Mouse (Mus musculus) forebrain, postnatal 0 days (tissue): ENCODE measurements around the gene 2810408A11Rik. TPM values are rescaled to one million over a fixed set of nuclear protein-coding genes. Genes with fewer than 3 reads are reported as not detected.

Source experiments
- ATAC-seq: fragments of 200-750 bp; cut with Nextera tagmentation; 2 replicates; pipeline ENCODE4 v1.8.0; 2017; ENCODE audit warnings: mild to moderate bottlenecking, moderate library complexity
- DNase-seq: peaks from one replicate; pipeline ENCODE4 v3.0.0-alpha.2; 2015
- H3K27ac ChIP-seq: fragments of 300-500 bp; sonication (generic); 2 replicates; pipeline ENCODE4 v1.5.1; 2014; ENCODE audit warnings: low read depth, mild to moderate bottlenecking, antibody characterized with exemption, low read length, moderate library complexity, mixed read lengths
- H3K27me3 ChIP-seq: fragments of 300-500 bp; sonication (generic); 2 replicates; pipeline ENCODE4 v1.6.1; 2014; ENCODE audit warnings: mild to moderate bottlenecking, low read length, mixed read lengths; ENCODE audit not compliant: insufficient read depth
- H3K36me3 ChIP-seq: fragments of 300-500 bp; sonication (generic); 2 replicates; pipeline ENCODE4 v1.6.1; 2014; ENCODE audit warnings: mild to moderate bottlenecking, moderate library complexity; ENCODE audit not compliant: insufficient read depth
- H3K4me1 ChIP-seq: fragments of 300-500 bp; sonication (generic); 2 replicates; pipeline ENCODE4 v1.6.1; 2014; ENCODE audit warnings: antibody characterized with exemption; ENCODE audit not compliant: insufficient read depth
- H3K4me2 ChIP-seq: fragments of 300-500 bp; sonication (generic); 2 replicates; pipeline ENCODE4 v1.6.1; 2014; ENCODE audit warnings: low read depth, mild to moderate bottlenecking, moderate library complexity
- H3K4me3 ChIP-seq: fragments of 300-500 bp; sonication (generic); 2 replicates; pipeline ENCODE4 v1.5.1; 2014; ENCODE audit warnings: low read depth, low read length, mixed read lengths
- H3K9ac ChIP-seq: fragments of 300-500 bp; sonication (generic); 2 replicates; pipeline ENCODE4 v1.6.1; 2014; ENCODE audit warnings: mild to moderate bottlenecking
- H3K9me3 ChIP-seq: fragments of 300-500 bp; sonication (generic); 2 replicates; pipeline ENCODE4 v1.6.1; 2016; ENCODE audit warnings: low read length
- CTCF ChIP-seq: sonication (generic); IDR thresholded peaks from 2 replicates; pipeline ENCODE4 v1.5.1; 2016; ENCODE audit warnings: antibody characterized with exemption, control low read depth, low read depth
- WGBS: fragments of 180-500 bp; shearing (Covaris S2); extraction: QIAGEN DNeasy Blood & Tissue Kit; methylation state at CpG from one replicate; pipeline ENCODE4 v1.1.7; 2014; 5-methylcytosine and 5-hydroxymethylcytosine counted together
- polyA plus RNA-seq: library from polyadenylated mRNA; unstranded; fragments of >200 nt; fragmentation: Nextera tagmentation; extraction: Ambion mirVana; gene quantifications from 2 replicates; pipeline ENCODE4 v1.2.1, GENCODE M21; 2015
- total RNA-seq: library from RNA; depleted of rRNA; stranded (reverse); fragments of >200 nt; gene quantifications from 2 replicates; pipeline ENCODE4 v1.2.3, GENCODE M21; 2014

Gene 2810408A11Rik
- total and polyA plus RNA-seq, 2 experiments from 2014 or later, result 10.5 to 11.4 TPM

- H3K4me2 ChIP-seq, result peak overlapping the region; percentile 98
- peak overlapping the region; percentile 55 for H3K4me3 ChIP-seq
- H3K9me3 ChIP-seq, result no peaks in the 10 kb centered on the region
- H3K4me1 ChIP-seq, result peaks cover 8% of the 10 kb centered on the region
- ATAC-seq (no peak), DNase-seq (no peak)
- TF ChIP-seq CTCF, result no peak
- WGBS, result 36% methylated on average over 9 of the region's 9 CpGs
- no peak overlapping the region for H3K9ac ChIP-seq
- H3K36me3 ChIP-seq, result no peaks in the 10 kb centered on the region
- no peak overlapping the region for H3K27ac ChIP-seq
- H3K27me3 ChIP-seq, result no peaks in the 10 kb centered on the region
Measured at GRCm38 (mm10) chr11:69936714-69937347, 36.0 kb upstream of the 2810408A11Rik start.

GRCm38 (mm10) chr11:69936156-69936555 lies 35.4 kb upstream of the 2810408A11Rik start:
- no peak for TF ChIP-seq CTCF
- no peaks in the 10 kb centered on the region for H3K9me3 ChIP-seq
- peaks cover 8% of the 10 kb centered on the region for H3K4me1 ChIP-seq
- H3K27ac ChIP-seq, result no peak overlapping the region
- DNase-seq (no peak), ATAC-seq (no peak)
- peak overlapping the region; percentile 98 for H3K4me2 ChIP-seq
- no peaks in the 10 kb centered on the region for H3K27me3 ChIP-seq
- WGBS, result 2% methylated on average over 30 of the region's 30 CpGs
- no peaks in the 10 kb centered on the region for H3K36me3 ChIP-seq
- H3K9ac ChIP-seq, result peak overlapping the region; percentile 55
- peak overlapping the region; percentile 55 for H3K4me3 ChIP-seq

GRCm38 (mm10) chr11:69935137-69935879 lies 34.5 kb upstream of the 2810408A11Rik start, which contains the start of gene Ybx2:
Gene Ybx2, plus strand, starts transcription at chr11:69935796.
- Histone ChIP-seq H3K9me3 (no peaks in the 10 kb centered on the region), H3K36me3 (no peaks in the 10 kb centered on the region), H3K4me2 (peak within 1 kb of the TSS; percentile 98), H3K27ac (no peak within 1 kb of the TSS), H3K4me3 (peak within 1 kb of the TSS; percentile 55), H3K9ac (peak within 1 kb of the TSS; percentile 55), H3K27me3 (no peaks in the 10 kb centered on the region), H3K4me1 (peaks cover 8% of the 10 kb centered on the region)
- DNase-seq (peak; percentile 93), ATAC-seq (peak; percentile 93)
- 3% methylated on average over 49 of the region's 62 CpGs for WGBS
- 0 out of 2 replicates have a peak, but pooled peaks have one; percentile 23 for TF ChIP-seq CTCF

- WGBS, result 15% methylated on average over 6 of the region's 6 CpGs
- DNase-seq, result no peak
- H3K4me3 ChIP-seq, result no peak overlapping the region
Measured at GRCm38 (mm10) chr11:69934681-69935080, 33.9 kb upstream of the 2810408A11Rik start.

GRCm38 (mm10) chr11:69934169-69934568 lies 33.4 kb upstream of the 2810408A11Rik start:
- peaks cover 8% of the 10 kb centered on the region for H3K4me1 ChIP-seq
- peak; percentile 90 for TF ChIP-seq CTCF
- no peaks in the 10 kb centered on the region for H3K27me3 ChIP-seq
- H3K4me3 ChIP-seq, result no peak overlapping the region
- peak overlapping the region; percentile 13; the same call in 1 of the 2 replicates for H3K4me2 ChIP-seq
- DNase-seq, result peak; percentile 91
- H3K36me3 ChIP-seq, result no peaks in the 10 kb centered on the region
- ATAC-seq, result peak; percentile 74
- no peaks in the 10 kb centered on the region for H3K9me3 ChIP-seq
- H3K27ac ChIP-seq, result no peak overlapping the region
- WGBS, result 1% methylated on average over 18 of the region's 18 CpGs
- H3K9ac ChIP-seq, result no peak overlapping the region

More at GRCm38 (mm10) chr11:69934681-69935080, 33.9 kb upstream of the 2810408A11Rik start:
- Histone ChIP-seq H3K4me1 (peaks cover 8% of the 10 kb centered on the region), H3K9ac (no peak overlapping the region), H3K4me2 (no peak overlapping the region), H3K27ac (no peak overlapping the region), H3K27me3 (no peaks in the 10 kb centered on the region), H3K36me3 (no peaks in the 10 kb centered on the region), H3K9me3 (no peaks in the 10 kb centered on the region)
- ATAC-seq, result no peak
- TF ChIP-seq CTCF, result no peak

- WGBS, result 82% methylated on average over 4 of the region's 4 CpGs
- Histone ChIP-seq H3K36me3 (no peaks in the 10 kb centered on the region), H3K4me1 (peaks cover 8% of the 10 kb centered on the region), H3K4me3 (no peak overlapping the region), H3K27ac (no peak overlapping the region), H3K4me2 (no peak overlapping the region), H3K9me3 (no peaks in the 10 kb centered on the region), H3K27me3 (no peaks in the 10 kb centered on the region), H3K9ac (no peak overlapping the region)
- no peak for TF ChIP-seq CTCF
- DNase-seq (no peak), ATAC-seq (no peak)
Measured at GRCm38 (mm10) chr11:69933066-69933465, 32.3 kb upstream of the 2810408A11Rik start.

- DNase-seq (no peak), ATAC-seq (no peak)
- Histone ChIP-seq H3K27ac (no peak overlapping the region), H3K36me3 (no peaks in the 10 kb centered on the region), H3K4me1 (peaks cover 8% of the 10 kb centered on the region), H3K9me3 (no peaks in the 10 kb centered on the region), H3K4me3 (no peak overlapping the region), H3K27me3 (no peaks in the 10 kb centered on the region), H3K4me2 (no peak overlapping the region), H3K9ac (no peak overlapping the region)
- WGBS, result 30% methylated on average over 3 of the region's 3 CpGs
- 0 out of 2 replicates have a peak, but pooled peaks have one; percentile 32 for TF ChIP-seq CTCF
Measured at GRCm38 (mm10) chr11:69932254-69932653, 31.5 kb upstream of the 2810408A11Rik start.
